Mouse (Mus musculus) testis, adult 2 months (tissue): Measurements from ENCODE around the gene Bsg.

Experiments
- CTCF ChIP-seq: fragments of 200-500 bp; IDR thresholded peaks from 2 replicates; pipeline ENCODE4 v1.5.1; 2012; ENCODE audit warnings: low read depth, mild to moderate bottlenecking, inconsistent platforms, low read length, moderate library complexity; ENCODE audit not compliant: control insufficient read depth, insufficient read depth, insufficient replicate concordance
- POLR2A ChIP-seq: fragments of 200-500 bp; IDR thresholded peaks from 2 replicates; pipeline ENCODE4 v1.6.1; 2012; ENCODE audit warnings: low read depth, mild to moderate bottlenecking, inconsistent platforms, low read length, moderate library complexity; ENCODE audit not compliant: control insufficient read depth

- TF ChIP-seq CTCF (no peak), POLR2A (no peak)
Measured at GRCm38 (mm10) chr10:79687513-79687912, 16.8 kb upstream of the Bsg start.
